Mouse (Mus musculus): ENCODE data around the gene Tanc1. TPM values are rescaled to one million over a fixed set of nuclear protein-coding genes. Genes with fewer than 3 reads are reported as not detected.

The Tanc1 gene
- total RNA-seq, 2 experiments from 2014 or later, result 109 to 114 TPM

- DNase-seq (ENCODE audit: low spot score in 2 of 2), result no peak
These were observed 1.1 kb downstream of the Tanc1 start for GRCm38 (mm10) chr2:59612733-59613473.

- DNase-seq (ENCODE audit: low spot score in 2 of 2), result peak in 1 of 2 experiments; percentile 46
These were observed 1.7 kb downstream of the Tanc1 start for GRCm38 (mm10) chr2:59613474-59614019.

- DNase-seq (ENCODE audit: low spot score in 2 of 2), result no peak
These were observed 5.0 kb downstream of the Tanc1 start for GRCm38 (mm10) chr2:59616890-59617289.

- DNase-seq (ENCODE audit: low spot score in 2 of 2), result no peak
These were observed 7.2 kb downstream of the Tanc1 start for GRCm38 (mm10) chr2:59618996-59619395.

GRCm38 (mm10) chr2:59620601-59621000, 8.8 kb downstream of the Tanc1 start:
- DNase-seq (ENCODE audit: low spot score in 2 of 2), result no peak

- no peak for DNase-seq (ENCODE audit: low spot score in 2 of 2)
These were observed 10.8 kb downstream of the Tanc1 start for GRCm38 (mm10) chr2:59622514-59623139.

- DNase-seq (ENCODE audit: low spot score in 2 of 2), result no peak
These were observed 12.0 kb downstream of the Tanc1 start for GRCm38 (mm10) chr2:59623858-59624257.

- DNase-seq (ENCODE audit: low spot score in 2 of 2), result no peak
These were observed 13.6 kb downstream of the Tanc1 start for GRCm38 (mm10) chr2:59625416-59625815.

GRCm38 (mm10) chr2:59625927-59626326, 14.1 kb downstream of the Tanc1 start:
- no peak for DNase-seq (ENCODE audit: low spot score in 2 of 2)

GRCm38 (mm10) chr2:59626422-59626821, 14.6 kb downstream of the Tanc1 start:
- DNase-seq (ENCODE audit: low spot score in 2 of 2), result no peak

GRCm38 (mm10) chr2:59627502-59627901, 15.7 kb downstream of the Tanc1 start:
- no peak for DNase-seq (ENCODE audit: low spot score in 2 of 2)

- DNase-seq (ENCODE audit: low spot score in 2 of 2), result peak; percentile 72 to 84
These were observed 16.4 kb downstream of the Tanc1 start for GRCm38 (mm10) chr2:59628057-59628901.

GRCm38 (mm10) chr2:59629829-59630228, 18.0 kb downstream of the Tanc1 start:
- no peak for DNase-seq (ENCODE audit: low spot score in 2 of 2)

GRCm38 (mm10) chr2:59631406-59631805, 19.6 kb downstream of the Tanc1 start:
- no peak for DNase-seq (ENCODE audit: low spot score in 2 of 2)

- no peak for DNase-seq (ENCODE audit: low spot score in 2 of 2)
These were observed 22.1 kb downstream of the Tanc1 start for GRCm38 (mm10) chr2:59633761-59634430.

GRCm38 (mm10) chr2:59637040-59637785, 25.4 kb downstream of the Tanc1 start:
- no peak for DNase-seq (ENCODE audit: low spot score in 2 of 2)

GRCm38 (mm10) chr2:59642722-59643121, 30.9 kb downstream of the Tanc1 start:
- DNase-seq (ENCODE audit: low spot score in 2 of 2), result no peak

GRCm38 (mm10) chr2:59644816-59645215, 33.0 kb downstream of the Tanc1 start:
- DNase-seq (ENCODE audit: low spot score in 2 of 2), result peak; percentile 41 to 75

GRCm38 (mm10) chr2:59645515-59645914, 33.7 kb downstream of the Tanc1 start:
- DNase-seq (ENCODE audit: low spot score in 2 of 2), result peak; percentile 48 to 78

- no peak for DNase-seq (ENCODE audit: low spot score in 2 of 2)
These were observed 35.0 kb downstream of the Tanc1 start for GRCm38 (mm10) chr2:59646740-59647390.
